Mouse (Mus musculus): ENCODE measurements around the gene Prickle2.

Gene Prickle2

GRCm38 (mm10) chr6:92667544-92667943 lies 38.4 kb downstream of the Prickle2 start:
- no peak for DNase-seq (ENCODE audit: low read depth, low spot score)

GRCm38 (mm10) chr6:92665530-92665989 lies 40.4 kb downstream of the Prickle2 start:
- no peak for DNase-seq (ENCODE audit: low read depth, low spot score)

- DNase-seq (ENCODE audit: low read depth, low spot score): no peak
These were observed 42.1 kb downstream of the Prickle2 start for GRCm38 (mm10) chr6:92663885-92664284.

- DNase-seq (ENCODE audit: low read depth, low spot score): no peak
These were observed 42.5 kb downstream of the Prickle2 start for GRCm38 (mm10) chr6:92663433-92663832.

GRCm38 (mm10) chr6:92649063-92649462 lies 56.9 kb downstream of the Prickle2 start:
- DNase-seq (ENCODE audit: low read depth, low spot score): no peak

- no peak for DNase-seq (ENCODE audit: low read depth, low spot score)
These were observed 57.4 kb downstream of the Prickle2 start for GRCm38 (mm10) chr6:92648571-92648970.

GRCm38 (mm10) chr6:92642929-92643328 lies 63.0 kb downstream of the Prickle2 start:
- no peak for DNase-seq (ENCODE audit: low read depth, low spot score)

GRCm38 (mm10) chr6:92641956-92642355 lies 64.0 kb downstream of the Prickle2 start:
- no peak for DNase-seq (ENCODE audit: low read depth, low spot score)

GRCm38 (mm10) chr6:92640896-92641295 lies 65.1 kb downstream of the Prickle2 start:
- DNase-seq (ENCODE audit: low read depth, low spot score): no peak

- DNase-seq (ENCODE audit: low read depth, low spot score): no peak
These were observed 69.5 kb downstream of the Prickle2 start for GRCm38 (mm10) chr6:92636431-92636830.

GRCm38 (mm10) chr6:92634876-92635468 lies 71.0 kb downstream of the Prickle2 start:
- DNase-seq (ENCODE audit: low read depth, low spot score): no peak

- DNase-seq (ENCODE audit: low read depth, low spot score): no peak
These were observed 75.0 kb downstream of the Prickle2 start for GRCm38 (mm10) chr6:92630991-92631390.

GRCm38 (mm10) chr6:92627711-92628110 lies 78.2 kb downstream of the Prickle2 start:
- DNase-seq (ENCODE audit: low read depth, low spot score): no peak

- DNase-seq (ENCODE audit: low read depth, low spot score): no peak
These were observed 78.8 kb downstream of the Prickle2 start for GRCm38 (mm10) chr6:92627048-92627617.

GRCm38 (mm10) chr6:92625923-92626322 lies 80.0 kb downstream of the Prickle2 start:
- DNase-seq (ENCODE audit: low read depth, low spot score): no peak

- no peak for DNase-seq (ENCODE audit: low read depth, low spot score)
These were observed 81.6 kb downstream of the Prickle2 start for GRCm38 (mm10) chr6:92624306-92624705.

- no peak for DNase-seq (ENCODE audit: low read depth, low spot score)
These were observed 88.8 kb downstream of the Prickle2 start for GRCm38 (mm10) chr6:92617183-92617582.

- no peak for DNase-seq (ENCODE audit: low read depth, low spot score)
These were observed 91.2 kb downstream of the Prickle2 start for GRCm38 (mm10) chr6:92614771-92615170.

- no peak for DNase-seq (ENCODE audit: low read depth, low spot score)
These were observed 93.7 kb downstream of the Prickle2 start for GRCm38 (mm10) chr6:92612151-92612769.

GRCm38 (mm10) chr6:92609682-92610235 lies 96.2 kb downstream of the Prickle2 start:
- no peak for DNase-seq (ENCODE audit: low read depth, low spot score)

GRCm38 (mm10) chr6:92609078-92609477 lies 96.9 kb downstream of the Prickle2 start:
- DNase-seq (ENCODE audit: low read depth, low spot score): no peak

GRCm38 (mm10) chr6:92605156-92605555 lies 100.8 kb downstream of the Prickle2 start:
- no peak for DNase-seq (ENCODE audit: low read depth, low spot score)

- no peak for DNase-seq (ENCODE audit: low read depth, low spot score)
These were observed 109.6 kb downstream of the Prickle2 start for GRCm38 (mm10) chr6:92596340-92596739.

All from A20 (cell line).